Mouse (Mus musculus) limb, embryonic 13.5 days (tissue): ENCODE results near the gene Tnip1. TPM values are rescaled to one million over a fixed set of nuclear protein-coding genes. Genes with fewer than 3 reads are reported as not detected.
A peak's percentile ranks its signal among the peaks of the same experiment; 100 is the strongest.

Source experiments
- ATAC-seq: fragments of 200-750 bp; cut with Nextera tagmentation; 2 replicates; pipeline ENCODE4 v1.8.0; 2017; ENCODE audit warnings: low read depth, moderate number of reproducible peaks, moderate TSS enrichment; ENCODE audit not compliant: low FRiP score
- H3K27ac ChIP-seq: fragments of 300-500 bp; sonication (generic); 2 replicates; pipeline ENCODE4 v1.5.1; 2015; ENCODE audit warnings: inconsistent platforms, mild to moderate bottlenecking, moderate library complexity
- H3K27me3 ChIP-seq: fragments of 300-500 bp; sonication (generic); 2 replicates; pipeline ENCODE4 v1.6.1; 2015; ENCODE audit warnings: mild to moderate bottlenecking, inconsistent platforms
- H3K36me3 ChIP-seq: fragments of 300-500 bp; sonication (generic); 2 replicates; pipeline ENCODE4 v1.6.1; 2015; ENCODE audit warnings: inconsistent platforms, mild to moderate bottlenecking, moderate library complexity
- H3K4me1 ChIP-seq: fragments of 300-500 bp; sonication (generic); 2 replicates; pipeline ENCODE4 v1.6.1; 2015; ENCODE audit warnings: inconsistent platforms
- H3K4me2 ChIP-seq: fragments of 300-500 bp; sonication (generic); replicated peaks from 2 replicates; pipeline ENCODE4 v1.6.1; 2015; ENCODE audit warnings: inconsistent platforms, mild to moderate bottlenecking, moderate library complexity
- H3K4me3 ChIP-seq: fragments of 300-500 bp; sonication (generic); 2 replicates; pipeline ENCODE4 v1.5.1; 2015; ENCODE audit warnings: moderate library complexity, mild to moderate bottlenecking, inconsistent platforms
- H3K9ac ChIP-seq: fragments of 300-500 bp; sonication (generic); 2 replicates; pipeline ENCODE4 v1.6.1; 2015; ENCODE audit warnings: mild to moderate bottlenecking, inconsistent platforms
- H3K9me3 ChIP-seq: fragments of 300-500 bp; sonication (generic); 2 replicates; pipeline ENCODE4 v1.6.1; 2016; ENCODE audit warnings: inconsistent platforms
- WGBS: fragments of 180-500 bp; shearing (Covaris S2); methylation state at CpG from one replicate; pipeline ENCODE4 v1.1.7; 2015; 5-methylcytosine and 5-hydroxymethylcytosine counted together
- polyA plus RNA-seq: library from polyadenylated mRNA; unstranded; fragments of >200 nt; fragmentation: Nextera tagmentation; extraction: Ambion mirVana; gene quantifications from 2 replicates; pipeline ENCODE4 v1.2.1, GENCODE M21; 2015

The Tnip1 gene
- polyA plus RNA-seq, 1 experiment from 2014 or later, result 22.4 TPM

DNA sequence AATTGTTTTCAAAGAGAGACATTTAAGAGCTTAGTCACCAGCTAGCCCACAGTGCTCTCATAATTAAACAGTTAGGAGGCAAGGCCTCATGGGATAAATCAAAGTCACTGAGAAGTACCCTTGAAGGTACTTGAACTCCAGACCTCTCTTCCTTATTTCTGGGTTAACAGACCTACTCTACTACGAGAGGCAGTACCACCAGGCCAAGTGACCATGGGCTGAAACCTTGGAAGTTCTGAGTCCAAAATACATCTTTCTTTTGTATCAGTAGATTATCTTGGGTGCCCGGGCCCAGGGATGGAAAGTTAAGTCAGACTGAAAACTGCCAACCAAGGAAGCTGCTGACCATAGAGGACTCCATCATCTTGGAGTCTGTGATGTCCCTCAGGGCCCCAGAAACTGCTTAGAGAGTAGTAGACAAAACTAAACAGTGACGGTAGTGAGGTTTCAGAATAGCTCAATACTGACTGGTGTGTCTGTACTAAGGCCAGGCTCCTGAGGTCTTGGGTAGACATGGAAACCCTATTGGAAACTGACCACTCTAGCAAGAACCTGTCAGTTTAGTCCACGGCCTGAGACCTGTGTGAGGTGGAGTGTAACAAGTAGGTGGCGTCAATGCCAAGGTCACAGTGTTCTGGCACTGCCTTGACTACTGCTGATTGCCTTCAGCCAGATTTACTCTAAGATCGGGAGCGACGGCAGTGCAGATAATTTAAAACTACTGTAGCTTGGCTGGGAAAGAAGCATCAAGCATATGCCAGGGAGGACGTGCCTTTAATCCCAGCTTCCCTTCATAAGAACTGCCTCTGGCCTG is 50.0 kb downstream of the Tnip1 start:
- H3K4me2 ChIP-seq, result no peak overlapping the region
- no peak overlapping the region for H3K9ac ChIP-seq
- peaks cover 87% of the 10 kb centered on the region for H3K36me3 ChIP-seq
- no peak overlapping the region for H3K4me3 ChIP-seq
- H3K27ac ChIP-seq, result no peak overlapping the region
- WGBS, result 89% methylated on average over 9 of the region's 9 CpGs
- no peak for ATAC-seq
- no peaks in the 10 kb centered on the region for H3K27me3 ChIP-seq
- no peaks in the 10 kb centered on the region for H3K4me1 ChIP-seq
- no peaks in the 10 kb centered on the region for H3K9me3 ChIP-seq

DNA sequence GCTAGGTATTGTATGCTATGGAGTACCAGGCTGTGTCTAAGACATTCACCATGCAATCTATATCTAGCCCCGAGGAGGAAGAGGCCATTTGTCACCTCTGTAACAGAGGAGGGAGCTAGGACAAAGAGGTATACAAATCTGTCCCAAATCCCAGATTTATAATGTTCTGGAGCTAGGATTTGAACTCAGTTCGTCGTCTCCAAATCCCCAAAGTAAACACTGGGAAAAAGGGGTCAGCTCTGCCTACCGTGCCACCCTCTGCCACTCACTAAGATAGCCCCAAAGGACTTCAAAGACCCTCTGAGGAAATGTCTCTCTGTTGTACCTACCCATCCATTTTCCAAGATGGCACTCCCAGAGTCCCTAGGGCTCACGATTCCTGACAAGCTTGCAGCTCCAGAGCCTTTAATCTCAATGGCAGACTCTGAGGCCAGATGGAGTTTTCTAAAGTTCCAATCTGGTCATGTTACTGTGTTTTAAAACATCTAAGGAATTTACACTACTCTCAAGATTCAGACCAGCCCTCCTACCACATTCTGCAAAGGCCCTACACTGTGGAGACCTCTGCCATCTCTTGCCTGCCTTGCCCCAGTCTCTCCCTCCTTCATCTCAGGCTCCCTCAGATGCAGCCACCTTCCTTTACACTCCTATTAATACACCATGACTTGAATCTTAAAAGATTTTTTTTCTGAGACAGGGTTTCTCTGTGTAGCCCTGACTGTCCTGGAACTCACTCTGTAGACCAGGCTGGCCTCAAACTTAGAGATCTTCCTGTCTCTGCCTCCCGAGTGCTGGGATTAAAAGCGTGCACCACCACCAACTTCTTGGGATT is 50.8 kb downstream of the Tnip1 start:
- H3K4me2 ChIP-seq, result no peak overlapping the region
- no peak for ATAC-seq
- H3K9ac ChIP-seq, result no peak overlapping the region
- H3K27ac ChIP-seq, result no peak overlapping the region
- no peaks in the 10 kb centered on the region for H3K9me3 ChIP-seq
- no peaks in the 10 kb centered on the region for H3K27me3 ChIP-seq
- H3K4me3 ChIP-seq, result no peak overlapping the region
- 89% methylated on average over 7 of the region's 7 CpGs for WGBS
- H3K4me1 ChIP-seq, result no peaks in the 10 kb centered on the region
- H3K36me3 ChIP-seq, result peaks cover 78% of the 10 kb centered on the region

DNA sequence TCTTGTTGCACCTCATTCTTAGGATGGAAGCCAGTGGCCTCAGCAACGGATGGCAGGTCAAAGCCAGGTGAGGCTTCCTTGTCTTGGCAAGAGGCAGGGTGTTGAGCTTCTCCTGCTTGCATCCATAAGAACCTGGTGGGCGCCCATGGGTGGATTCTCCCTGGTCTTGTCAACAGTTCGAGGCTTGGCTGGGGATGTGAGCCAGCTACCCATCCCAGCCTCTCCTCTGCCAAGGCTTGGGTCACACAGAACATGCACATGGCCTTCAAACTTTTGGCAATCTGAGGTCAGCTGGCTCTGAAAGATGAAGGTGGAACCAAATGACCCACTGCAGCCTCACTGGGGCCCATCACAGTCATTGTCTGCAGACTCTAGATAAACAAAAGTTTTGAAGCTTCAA is 51.5 kb downstream of the Tnip1 start:
- H3K9ac ChIP-seq, result no peak overlapping the region
- no peaks in the 10 kb centered on the region for H3K27me3 ChIP-seq
- H3K36me3 ChIP-seq, result peaks cover 72% of the 10 kb centered on the region
- H3K4me3 ChIP-seq, result no peak overlapping the region
- 91% methylated on average over 3 of the region's 3 CpGs for WGBS
- H3K27ac ChIP-seq, result no peak overlapping the region
- H3K4me1 ChIP-seq, result no peaks in the 10 kb centered on the region
- H3K9me3 ChIP-seq, result no peaks in the 10 kb centered on the region
- no peak overlapping the region for H3K4me2 ChIP-seq
- no peak for ATAC-seq

DNA sequence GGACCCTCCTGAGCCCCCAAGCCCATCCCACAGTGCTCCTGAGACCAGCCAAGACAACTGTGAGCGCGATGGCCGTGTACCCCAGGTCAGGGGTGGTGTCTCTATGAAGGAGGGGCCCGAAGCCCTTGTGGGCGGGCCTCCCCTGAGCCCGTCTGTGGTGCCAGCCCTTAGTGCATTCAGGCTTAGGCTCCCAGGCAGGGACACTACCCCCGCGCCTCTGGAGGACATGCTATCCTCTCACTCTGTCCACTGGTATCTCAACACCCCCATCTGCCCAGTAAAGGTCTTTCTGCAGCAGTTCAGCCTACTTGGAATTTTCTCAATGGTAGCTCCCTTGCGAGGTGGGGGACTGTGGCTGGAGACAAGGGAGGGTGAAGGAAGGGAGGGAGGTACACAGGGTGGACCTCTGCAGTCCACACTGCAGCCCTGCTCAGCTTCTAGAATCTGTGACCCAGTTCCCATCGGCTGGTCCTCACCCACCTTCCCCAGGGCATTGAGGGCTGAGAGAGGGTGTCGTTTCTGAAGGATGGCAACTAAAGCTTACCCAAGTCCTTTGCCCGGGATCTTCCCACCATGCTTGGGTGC is 52.5 kb downstream of the Tnip1 start:
- Histone ChIP-seq H3K9ac (no peak overlapping the region), H3K27me3 (no peaks in the 10 kb centered on the region), H3K4me3 (no peak overlapping the region), H3K9me3 (no peaks in the 10 kb centered on the region), H3K27ac (no peak overlapping the region), H3K4me1 (no peaks in the 10 kb centered on the region), H3K36me3 (peaks cover 63% of the 10 kb centered on the region), H3K4me2 (no peak overlapping the region)
- ATAC-seq, result no peak
- 88% methylated on average over 12 of the region's 12 CpGs for WGBS

DNA sequence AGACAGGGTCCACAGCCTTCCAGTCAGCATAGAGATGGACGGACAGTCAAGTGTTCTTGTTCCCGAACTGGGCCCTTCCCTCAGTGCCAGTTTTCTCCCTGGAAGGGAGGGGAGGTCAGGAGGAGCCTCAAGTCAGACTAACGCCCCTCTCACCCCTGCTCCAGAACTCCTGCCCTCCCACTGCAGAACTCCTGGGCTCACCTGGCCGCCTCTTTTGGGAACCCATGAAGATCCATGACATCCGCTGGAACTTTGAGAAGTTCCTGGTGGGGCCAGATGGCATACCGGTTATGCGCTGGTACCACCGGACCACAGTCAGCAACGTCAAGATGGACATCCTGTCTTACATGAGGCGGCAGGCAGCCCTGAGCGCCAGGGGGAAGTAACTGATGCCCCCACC is 53.4 kb downstream of the Tnip1 start:
- 95% methylated on average over 11 of the region's 11 CpGs for WGBS
- ATAC-seq, result no peak
- no peak overlapping the region for H3K4me3 ChIP-seq
- no peak overlapping the region for H3K27ac ChIP-seq
- H3K27me3 ChIP-seq, result no peaks in the 10 kb centered on the region
- peaks cover 54% of the 10 kb centered on the region for H3K36me3 ChIP-seq
- H3K9me3 ChIP-seq, result no peaks in the 10 kb centered on the region
- no peaks in the 10 kb centered on the region for H3K4me1 ChIP-seq
- H3K9ac ChIP-seq, result no peak overlapping the region
- no peak overlapping the region for H3K4me2 ChIP-seq

DNA sequence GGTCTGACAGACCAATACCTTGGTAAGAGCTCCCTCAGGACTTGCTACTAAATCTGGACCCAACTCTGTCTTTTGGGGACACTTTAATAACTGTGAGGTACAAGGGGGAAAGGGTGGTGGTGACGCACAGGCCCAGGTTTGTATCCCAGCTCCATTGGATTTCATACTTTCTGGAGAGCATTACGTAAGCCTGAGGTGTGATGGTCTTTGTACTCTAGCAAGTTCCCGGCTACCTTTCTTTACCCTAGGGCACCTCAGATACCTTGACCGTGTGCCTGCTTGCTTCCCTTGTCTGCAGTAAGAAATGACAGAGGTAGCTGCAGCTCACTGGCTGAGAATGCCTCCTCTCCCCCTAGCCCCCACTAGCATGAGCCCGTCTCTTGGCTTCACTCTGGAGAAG is 55.5 kb downstream of the Tnip1 start:
- peaks cover 35% of the 10 kb centered on the region for H3K36me3 ChIP-seq
- peaks cover 12% of the 10 kb centered on the region for H3K4me1 ChIP-seq
- H3K27ac ChIP-seq, result no peak overlapping the region
- no peak overlapping the region for H3K4me2 ChIP-seq
- H3K27me3 ChIP-seq, result 0 out of 2 replicates have a peak, but pooled peaks cover 4% of the 10 kb centered on the region
- no peak overlapping the region for H3K9ac ChIP-seq
- WGBS, result 88% methylated on average over 5 of the region's 5 CpGs
- H3K4me3 ChIP-seq, result no peak overlapping the region
- ATAC-seq, result no peak
- H3K9me3 ChIP-seq, result no peaks in the 10 kb centered on the region

DNA sequence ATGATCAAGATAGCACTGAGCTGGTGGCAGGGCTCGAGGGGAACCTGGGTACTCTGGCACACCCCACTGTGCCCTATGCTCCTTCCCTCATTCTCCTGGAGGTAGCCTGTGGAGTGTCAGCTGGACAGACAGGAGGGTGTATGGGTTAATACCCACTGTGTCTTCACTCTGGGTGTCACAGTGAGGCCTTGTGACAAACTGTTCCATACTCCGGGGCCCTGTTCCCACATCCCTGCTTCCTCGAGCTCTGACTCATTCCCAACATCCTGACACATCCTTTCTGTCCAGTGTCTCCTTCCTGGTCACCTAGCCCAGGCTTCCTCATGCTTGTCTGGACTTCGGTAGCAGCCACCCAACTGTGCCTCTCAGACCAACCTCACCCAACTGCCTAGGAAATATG is 56.3 kb downstream of the Tnip1 start:
- H3K27me3 ChIP-seq, result peaks cover 7% of the 10 kb centered on the region; the same call in 1 of the 2 replicates
- H3K4me1 ChIP-seq, result peaks cover 12% of the 10 kb centered on the region
- no peak overlapping the region for H3K4me2 ChIP-seq
- WGBS, result 73% methylated on average over 4 of the region's 4 CpGs
- H3K9ac ChIP-seq, result no peak overlapping the region
- H3K36me3 ChIP-seq, result peaks cover 29% of the 10 kb centered on the region
- no peak for ATAC-seq
- H3K27ac ChIP-seq, result no peak overlapping the region
- no peaks in the 10 kb centered on the region for H3K9me3 ChIP-seq
- no peak overlapping the region for H3K4me3 ChIP-seq

DNA sequence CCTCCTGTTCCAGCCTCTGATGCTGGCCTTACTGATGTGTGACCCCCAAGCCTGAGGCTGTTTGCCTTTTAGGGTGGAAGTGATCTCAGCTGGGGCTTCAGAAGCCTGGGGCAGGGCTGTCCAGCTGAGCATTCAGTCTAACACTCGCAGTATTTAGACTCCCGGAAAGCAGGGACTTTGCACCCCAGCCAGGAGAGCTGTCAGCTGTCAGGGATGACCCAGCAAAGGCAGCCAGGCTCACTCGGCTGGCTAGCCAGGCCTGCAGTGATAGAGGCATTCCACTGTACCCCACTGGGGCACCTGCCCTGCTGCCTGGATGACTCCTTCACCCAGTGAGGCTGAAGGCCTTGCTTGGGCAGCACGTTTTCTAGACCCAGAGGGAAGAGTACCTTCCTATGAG is 56.8 kb downstream of the Tnip1 start:
- Histone ChIP-seq H3K27me3 (peaks cover 8% of the 10 kb centered on the region; the same call in 1 of the 2 replicates), H3K4me3 (no peak overlapping the region), H3K4me1 (peaks cover 12% of the 10 kb centered on the region), H3K4me2 (no peak overlapping the region), H3K9ac (no peak overlapping the region), H3K27ac (no peak overlapping the region), H3K9me3 (no peaks in the 10 kb centered on the region), H3K36me3 (peaks cover 24% of the 10 kb centered on the region)
- 59% methylated on average over 4 of the region's 4 CpGs for WGBS
- no peak for ATAC-seq

DNA sequence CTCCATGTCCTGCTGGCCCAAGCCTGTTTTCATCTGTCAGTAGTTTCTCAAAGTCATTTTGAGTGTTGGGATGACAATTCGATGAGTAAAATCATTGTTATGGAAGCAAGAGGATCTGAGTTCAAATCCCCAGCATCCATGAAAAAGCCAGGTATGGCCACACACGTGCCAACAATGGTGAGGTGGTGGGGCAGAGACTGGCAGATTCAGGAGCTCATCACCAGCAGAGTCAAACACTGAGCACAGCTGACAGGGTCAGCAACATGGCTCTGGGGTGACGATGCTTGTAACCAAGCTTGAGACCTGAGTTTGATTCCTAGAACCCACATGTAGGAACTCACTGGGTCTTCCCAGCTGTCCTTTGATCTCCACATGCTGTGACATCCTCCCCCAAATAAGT is 57.6 kb downstream of the Tnip1 start:
- peaks cover 12% of the 10 kb centered on the region for H3K4me1 ChIP-seq
- H3K27me3 ChIP-seq, result peaks cover 8% of the 10 kb centered on the region; the same call in 1 of the 2 replicates
- no peaks in the 10 kb centered on the region for H3K9me3 ChIP-seq
- no peak for ATAC-seq
- no peak overlapping the region for H3K27ac ChIP-seq
- WGBS, result 86% methylated on average over 3 of the region's 3 CpGs
- no peak overlapping the region for H3K4me3 ChIP-seq
- H3K4me2 ChIP-seq, result no peak overlapping the region
- H3K36me3 ChIP-seq, result peaks cover 15% of the 10 kb centered on the region
- no peak overlapping the region for H3K9ac ChIP-seq

DNA sequence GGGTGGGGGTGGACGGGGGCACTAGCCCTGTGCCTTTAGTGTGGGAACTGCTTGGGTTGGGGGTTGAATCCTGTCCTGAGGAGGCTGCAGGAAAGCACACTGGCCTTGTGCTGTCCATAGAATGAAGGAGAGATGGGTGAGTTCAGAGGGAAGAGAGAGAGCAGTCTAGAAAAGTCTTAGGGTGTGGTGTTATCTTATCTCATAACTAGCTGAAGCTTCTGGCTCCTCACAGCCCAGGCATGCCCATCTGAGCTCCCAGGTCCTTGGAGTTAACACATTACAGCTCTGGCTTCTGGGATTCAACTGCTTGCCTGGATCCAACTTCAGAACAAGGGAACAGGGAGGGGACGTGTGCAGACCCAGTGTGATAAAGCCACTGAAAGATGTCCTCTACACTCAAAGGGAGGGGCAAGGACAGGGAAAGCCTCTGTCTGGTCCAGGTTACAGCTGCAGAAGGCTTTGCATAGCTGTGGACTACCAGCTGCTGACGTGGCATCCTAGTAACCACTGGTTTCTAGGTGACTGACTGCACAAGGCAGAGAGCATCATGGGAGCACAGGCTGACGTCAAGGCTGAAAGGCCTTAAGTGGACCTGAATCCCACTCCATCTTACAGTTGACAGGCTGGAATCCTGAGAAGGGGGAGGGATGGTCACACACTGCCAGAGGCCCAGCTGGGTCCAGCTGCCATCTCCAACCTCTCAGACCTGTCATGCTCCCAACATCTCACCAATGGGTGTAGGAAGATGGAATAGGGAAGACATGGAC is 58.6 kb downstream of the Tnip1 start:
- H3K36me3 ChIP-seq, result peaks cover 6% of the 10 kb centered on the region
- ATAC-seq, result no peak
- peaks cover 12% of the 10 kb centered on the region for H3K4me1 ChIP-seq
- no peak overlapping the region for H3K27ac ChIP-seq
- peaks cover 8% of the 10 kb centered on the region; the same call in 1 of the 2 replicates for H3K27me3 ChIP-seq
- H3K9me3 ChIP-seq, result no peaks in the 10 kb centered on the region
- H3K9ac ChIP-seq, result no peak overlapping the region
- WGBS, result 45% methylated on average over 4 of the region's 4 CpGs
- no peak overlapping the region for H3K4me2 ChIP-seq
- no peak overlapping the region for H3K4me3 ChIP-seq

DNA sequence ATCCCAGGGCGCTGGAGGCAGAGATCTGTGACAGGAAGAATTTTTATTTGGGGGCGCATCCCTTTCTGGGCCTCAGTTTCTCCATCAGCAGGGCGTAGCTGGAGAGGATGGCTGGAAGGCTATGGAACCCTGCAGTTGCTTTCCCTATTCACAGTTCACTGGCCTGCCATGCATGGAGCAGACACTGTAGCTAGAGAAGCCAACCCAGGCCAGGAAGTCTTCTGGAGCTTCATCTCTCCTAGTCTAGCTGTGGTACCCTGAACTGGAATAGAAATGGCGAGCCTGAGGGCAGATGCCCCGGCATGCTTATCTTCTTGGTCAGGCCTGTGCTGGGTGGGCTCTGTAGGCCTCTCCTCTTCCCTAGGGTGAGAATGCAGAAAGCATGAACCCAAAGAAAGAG is 59.4 kb downstream of the Tnip1 start:
- Histone ChIP-seq H3K4me1 (peaks cover 12% of the 10 kb centered on the region), H3K27ac (no peak overlapping the region), H3K36me3 (no peaks in the 10 kb centered on the region), H3K9ac (peak overlapping the region; percentile 66), H3K9me3 (no peaks in the 10 kb centered on the region), H3K4me3 (peak overlapping the region; percentile 53), H3K27me3 (peaks cover 8% of the 10 kb centered on the region; the same call in 1 of the 2 replicates), H3K4me2 (peak overlapping the region; percentile 94)
- no peak for ATAC-seq
- WGBS, result 68% methylated on average over 5 of the region's 5 CpGs
